Mouse (Mus musculus): ENCODE measurements around the gene Faap100.
A peak's percentile ranks its signal among the peaks of the same experiment; 100 is the strongest.

Faap100 gene

GRCm38 (mm10) chr11:120376302-120377160, 2.0 kb downstream of the Faap100 start:
- no peak for DNase-seq

DNA sequence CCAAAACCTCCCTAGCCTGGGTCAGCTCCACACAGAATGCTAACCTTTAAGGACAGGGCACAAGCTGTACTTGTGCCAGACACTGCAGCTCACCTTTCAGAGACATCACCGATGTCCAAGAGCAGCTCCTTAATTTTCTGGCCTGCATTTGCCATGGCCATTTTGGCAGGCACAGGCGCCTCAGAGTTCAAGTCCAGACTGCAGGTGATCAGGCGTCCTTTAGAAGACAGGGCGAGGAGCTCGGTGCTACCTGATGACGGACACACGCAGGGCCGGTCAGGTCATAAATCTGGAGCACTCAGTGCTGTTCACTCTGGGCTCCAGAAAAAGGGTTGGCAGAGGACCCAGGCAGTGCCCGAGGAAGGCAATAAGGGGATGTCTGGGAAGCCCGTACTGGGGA, 3.2 kb downstream of the Faap100 start:
- no peak for DNase-seq

GRCm38 (mm10) chr11:120373820-120374586, 4.6 kb downstream of the Faap100 start:
- peak in 1 of 2 experiments; percentile 40 for DNase-seq

GRCm38 (mm10) chr11:120373025-120373424, 5.5 kb downstream of the Faap100 start:
- no peak for DNase-seq

DNA sequence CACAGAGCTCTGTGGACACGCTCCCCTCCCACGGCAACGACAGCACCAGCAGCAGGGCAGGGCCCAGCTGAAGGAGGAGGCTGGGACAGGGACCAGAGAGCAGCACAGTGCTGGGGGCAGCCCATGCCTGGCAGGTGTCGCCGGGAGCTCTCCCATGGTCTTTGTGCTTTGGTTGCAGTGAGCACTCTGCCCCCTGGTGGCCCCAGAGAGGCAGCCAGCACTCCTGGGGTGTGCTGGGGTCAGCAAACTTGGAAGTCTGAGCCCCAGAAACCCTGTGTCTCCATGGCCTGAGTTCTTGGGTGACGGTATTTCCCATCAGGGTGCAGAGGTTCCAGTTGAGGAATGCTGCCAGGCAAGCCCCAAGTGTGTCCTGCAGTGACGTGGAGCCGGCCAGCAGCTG, 8.9 kb downstream of the Faap100 start:
- peak; percentile 53 to 64 for DNase-seq

GRCm38 (mm10) chr11:120366443-120367027, 12.0 kb downstream of the Faap100 start:
- DNase-seq, result no peak

DNA sequence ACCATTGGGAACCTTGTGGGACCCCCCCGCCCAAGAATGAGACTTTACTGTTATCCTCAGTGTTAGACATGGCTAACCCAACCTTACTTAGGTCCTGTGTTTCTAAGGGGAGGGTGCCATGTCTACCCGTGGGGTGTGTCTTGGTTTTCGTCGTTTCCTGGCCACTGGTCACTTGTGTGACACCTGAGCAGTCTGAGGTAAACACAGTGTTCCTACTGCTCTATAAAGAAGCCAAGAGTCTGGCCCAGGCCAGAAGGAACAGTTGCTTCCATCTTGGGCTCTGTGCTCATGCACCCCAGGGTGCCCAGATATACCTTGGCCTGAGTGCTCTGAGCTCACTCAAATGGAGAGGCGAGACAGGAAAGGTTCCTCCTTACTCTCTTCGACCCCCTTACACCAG, 15.7 kb downstream of the Faap100 start:
- DNase-seq, result no peak

- no peak for DNase-seq
Observed at GRCm38 (mm10) chr11:120361295-120361694, 17.3 kb downstream of the Faap100 start, which contains the start of gene Fscn2. Gene Fscn2, plus strand, starts transcription at chr11:120361534.

DNA sequence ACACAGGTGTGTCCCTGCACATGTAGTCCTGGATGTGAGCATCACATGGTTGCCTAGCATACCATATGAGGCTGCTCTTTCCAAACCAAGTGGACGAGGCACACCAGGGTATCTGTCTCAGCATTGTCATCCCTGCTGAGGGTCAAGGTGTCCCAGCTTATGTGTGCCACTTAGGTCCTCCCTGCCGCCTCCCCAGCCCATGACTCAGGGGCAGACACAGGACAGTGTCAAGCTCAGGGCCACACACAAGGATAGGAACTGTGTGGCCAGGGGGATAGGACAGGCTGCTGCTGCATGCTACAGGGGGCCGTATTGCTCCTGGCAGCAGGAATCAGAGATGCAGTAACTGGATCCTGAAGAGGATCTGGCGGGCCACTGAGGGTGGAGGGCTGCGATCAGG, 17.8 kb downstream of the Faap100 start:
- no peak for DNase-seq

DNA sequence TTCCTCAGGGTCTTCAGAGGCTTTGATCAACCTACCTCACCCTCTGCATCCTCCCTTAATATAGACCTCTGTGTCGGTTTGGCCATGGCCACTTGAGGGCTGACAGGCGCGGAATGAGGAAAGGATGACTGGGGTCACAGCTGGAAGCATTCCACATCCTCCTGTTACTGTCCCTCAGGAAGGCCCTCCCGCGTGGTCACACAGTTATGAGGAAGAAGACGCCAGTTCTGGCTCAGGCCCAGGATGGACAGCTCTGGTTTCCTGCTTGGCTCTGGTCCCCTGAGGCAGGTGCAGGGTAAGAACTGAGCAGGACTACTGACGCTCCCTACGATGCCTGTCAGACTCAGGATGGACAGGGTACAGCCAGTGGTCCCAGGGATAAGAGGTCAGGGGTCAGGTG, 18.5 kb downstream of the Faap100 start:
- peak; percentile 60 to 61 for DNase-seq

GRCm38 (mm10) chr11:120359391-120359790, 19.2 kb downstream of the Faap100 start:
- peak; percentile 81 for DNase-seq

GRCm38 (mm10) chr11:120357791-120358401, 20.7 kb downstream of the Faap100 start:
- DNase-seq, result peak; percentile 58 to 76

DNA sequence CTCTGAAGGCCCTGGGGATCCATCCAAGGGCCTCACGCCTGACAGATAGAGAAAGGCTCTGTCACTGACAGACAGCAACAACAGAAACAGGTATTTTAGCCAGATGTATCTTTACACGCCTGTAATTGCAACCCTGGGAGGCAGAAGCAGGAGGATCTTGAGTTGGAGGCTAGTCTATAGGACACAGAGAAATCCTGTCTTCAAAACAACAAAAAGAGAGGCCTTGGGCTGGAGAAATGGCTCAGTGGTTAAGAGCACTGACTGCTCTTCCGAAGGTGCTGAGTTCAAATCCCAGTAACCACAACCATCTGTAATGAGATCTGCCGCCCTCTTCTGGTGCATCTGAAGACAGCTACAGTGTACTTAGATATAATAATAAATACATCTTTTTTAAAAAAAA, 21.7 kb downstream of the Faap100 start:
- no peak for DNase-seq

DNA sequence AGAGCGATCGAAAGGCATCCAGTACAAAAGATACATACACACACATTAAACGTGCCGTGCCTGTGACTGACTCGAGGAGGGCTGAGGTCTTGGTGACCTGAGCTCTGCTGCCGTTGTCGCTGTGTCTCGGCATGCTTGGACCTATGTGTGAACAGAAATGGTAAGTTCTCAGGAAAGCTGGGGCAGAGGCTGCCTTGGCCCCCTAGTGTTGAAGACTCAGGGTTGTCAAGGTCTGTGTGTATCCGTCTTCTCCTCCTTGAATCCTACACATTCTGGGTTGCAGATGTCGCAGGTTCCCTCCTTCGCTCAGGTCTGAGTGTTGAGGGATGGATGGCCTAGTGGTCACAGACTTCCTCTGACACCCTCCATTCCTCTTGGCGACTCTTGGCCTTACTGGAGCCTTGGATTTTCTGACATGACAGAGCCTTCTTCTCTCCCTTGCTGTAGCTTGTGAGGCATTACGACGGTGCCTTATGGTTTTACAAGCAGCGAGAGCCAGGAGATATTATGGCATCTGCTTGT, 22.2 kb downstream of the Faap100 start:
- DNase-seq, result no peak

GRCm38 (mm10) chr11:120355277-120356039, 23.1 kb downstream of the Faap100 start:
- DNase-seq, result no peak

- peak in 1 of 2 experiments; percentile 12 for DNase-seq
Observed at GRCm38 (mm10) chr11:120354304-120355276, 24.0 kb downstream of the Faap100 start.

- peak; percentile 66 to 79 for DNase-seq
Observed at GRCm38 (mm10) chr11:120353500-120354303, 24.9 kb downstream of the Faap100 start.

DNA sequence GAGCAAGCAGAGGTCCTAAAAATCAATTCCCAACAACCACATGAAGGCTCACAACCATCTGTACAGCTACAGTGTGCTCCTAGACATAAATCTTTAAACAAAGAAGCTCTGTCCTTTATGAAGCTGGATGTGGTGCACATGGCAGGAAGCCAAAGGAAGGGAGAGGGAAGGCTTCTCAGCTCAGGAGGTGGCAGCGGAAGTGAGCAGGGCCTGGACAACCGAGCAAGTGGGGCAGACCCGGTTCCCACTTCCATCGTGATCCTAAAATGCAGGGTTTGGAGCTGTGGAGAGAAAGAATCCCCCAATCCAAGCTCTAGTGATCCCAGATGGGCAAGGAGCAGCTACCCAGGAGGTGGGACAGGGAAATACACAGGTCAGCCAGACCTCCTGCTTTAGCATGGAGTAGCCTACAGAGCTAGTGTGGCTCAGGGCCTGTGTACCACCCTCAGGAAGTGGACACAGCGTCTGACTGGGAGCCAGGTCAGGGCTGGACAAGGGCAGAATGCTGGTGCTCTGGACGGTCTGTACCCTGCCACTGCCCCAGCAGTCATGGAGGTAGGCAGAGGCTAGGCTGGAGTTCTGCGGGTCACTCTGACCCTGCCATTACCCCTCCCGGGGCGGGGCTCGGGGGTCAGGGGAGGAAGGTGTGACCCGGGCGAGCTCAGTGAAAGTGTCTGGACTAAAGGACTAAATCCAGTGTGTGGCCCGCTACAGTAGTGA, 25.8 kb downstream of the Faap100 start:
- DNase-seq, result peak in 1 of 2 experiments; percentile 46

- peak in 1 of 2 experiments; percentile 6 for DNase-seq
Observed at GRCm38 (mm10) chr11:120352093-120352350, 26.5 kb downstream of the Faap100 start.

Measured in cerebellum, postnatal 14 days (tissue).